Mouse (Mus musculus) lung, embryonic 16.5 days (tissue): Measurements from ENCODE around the gene Bbs9. TPM values are rescaled to one million over a fixed set of nuclear protein-coding genes. Genes with fewer than 3 reads are reported as not detected.

Source experiments
- ATAC-seq: fragments of 200-750 bp; cut with Nextera tagmentation; 2 replicates; pipeline ENCODE4 v1.8.0; 2017; ENCODE audit warnings: low read depth, mild to moderate bottlenecking, moderate library complexity
- H3K27ac ChIP-seq: fragments of 300-500 bp; sonication (generic); 2 replicates; pipeline ENCODE4 v1.5.1; 2014; ENCODE audit warnings: mild to moderate bottlenecking, control low read depth, low read length
- H3K27me3 ChIP-seq: fragments of 300-500 bp; sonication (generic); 2 replicates; pipeline ENCODE4 v1.6.1; 2014; ENCODE audit warnings: low read depth, low read length, mixed read lengths; ENCODE audit not compliant: control insufficient read depth, insufficient read depth
- H3K36me3 ChIP-seq: fragments of 300-500 bp; sonication (generic); 2 replicates; pipeline ENCODE4 v1.6.1; 2014; ENCODE audit warnings: low read length; ENCODE audit not compliant: control insufficient read depth, insufficient read depth
- H3K4me1 ChIP-seq: fragments of 300-500 bp; sonication (generic); replicated peaks from 2 replicates; pipeline ENCODE4 v1.6.1; 2014; ENCODE audit warnings: low read length, mixed read lengths; ENCODE audit not compliant: control insufficient read depth, insufficient read depth
- H3K4me2 ChIP-seq: fragments of 300-500 bp; sonication (generic); 2 replicates; pipeline ENCODE4 v1.6.1; 2014; ENCODE audit warnings: low read depth, low read length, control low read depth
- H3K4me3 ChIP-seq: fragments of 300-500 bp; sonication (generic); 2 replicates; pipeline ENCODE4 v1.5.1; 2014; ENCODE audit warnings: mild to moderate bottlenecking, low read length, control low read depth
- H3K9ac ChIP-seq: fragments of 300-500 bp; sonication (generic); 2 replicates; pipeline ENCODE4 v1.6.1; 2014; ENCODE audit warnings: low read length, control low read depth
- H3K9me3 ChIP-seq: fragments of 300-500 bp; sonication (generic); 2 replicates; pipeline ENCODE4 v1.6.1; 2016; ENCODE audit warnings: low read length; ENCODE audit not compliant: control insufficient read depth
- WGBS: fragments of 180-500 bp; shearing (Covaris S2); extraction: QIAGEN DNeasy Blood & Tissue Kit; methylation state at CpG from one replicate; pipeline ENCODE4 v1.1.7; 2014; 5-methylcytosine and 5-hydroxymethylcytosine counted together
- polyA plus RNA-seq: library from polyadenylated mRNA; unstranded; fragments of >200 nt; fragmentation: Nextera tagmentation; extraction: Ambion mirVana; gene quantifications from 2 replicates; pipeline ENCODE4 v1.2.1, GENCODE M21; 2015

The Bbs9 gene
- polyA plus RNA-seq, 1 experiment from 2014 or later = 16.0 TPM

GRCm38 (mm10) chr9:22505574-22505973 lies 30.1 kb downstream of the Bbs9 start:
- Histone ChIP-seq H3K9ac (no peak overlapping the region), H3K27ac (no peak overlapping the region), H3K27me3 (no peaks in the 10 kb centered on the region), H3K36me3 (no peaks in the 10 kb centered on the region), H3K4me3 (no peak overlapping the region), H3K4me2 (no peak overlapping the region), H3K4me1 (no peaks in the 10 kb centered on the region), H3K9me3 (no peaks in the 10 kb centered on the region)
- 82% methylated on average over 2 of the region's 2 CpGs for WGBS
- no peak for ATAC-seq

- Histone ChIP-seq H3K27me3 (no peaks in the 10 kb centered on the region), H3K4me3 (no peak overlapping the region), H3K9ac (no peak overlapping the region), H3K4me2 (no peak overlapping the region), H3K36me3 (no peaks in the 10 kb centered on the region), H3K27ac (no peak overlapping the region), H3K9me3 (no peaks in the 10 kb centered on the region), H3K4me1 (no peaks in the 10 kb centered on the region)
- 75% methylated on average over 4 of the region's 4 CpGs for WGBS
- no peak for ATAC-seq
Observed at GRCm38 (mm10) chr9:22515076-22515475, 39.6 kb downstream of the Bbs9 start.

- no peaks in the 10 kb centered on the region for H3K36me3 ChIP-seq
- no peaks in the 10 kb centered on the region for H3K27me3 ChIP-seq
- no peaks in the 10 kb centered on the region for H3K4me1 ChIP-seq
- ATAC-seq = peak; percentile 76; the same call in 1 of the 2 replicates
- H3K9ac ChIP-seq = no peak overlapping the region
- H3K9me3 ChIP-seq = no peaks in the 10 kb centered on the region
- H3K4me2 ChIP-seq = no peak overlapping the region
- H3K27ac ChIP-seq = no peak overlapping the region
- no peak overlapping the region for H3K4me3 ChIP-seq
- WGBS = 87% methylated on average over 3 of the region's 3 CpGs
Observed at GRCm38 (mm10) chr9:22518394-22519041, 43.0 kb downstream of the Bbs9 start.

- Histone ChIP-seq H3K27me3 (no peaks in the 10 kb centered on the region), H3K36me3 (no peaks in the 10 kb centered on the region), H3K9me3 (no peaks in the 10 kb centered on the region), H3K4me1 (no peaks in the 10 kb centered on the region), H3K4me3 (no peak overlapping the region), H3K27ac (no peak overlapping the region), H3K4me2 (no peak overlapping the region), H3K9ac (no peak overlapping the region)
- 83% methylated on average over 1 of the region's 1 CpGs for WGBS
- ATAC-seq = no peak
Observed at GRCm38 (mm10) chr9:22523460-22523859, 47.9 kb downstream of the Bbs9 start.

- H3K4me3 ChIP-seq = no peak overlapping the region
- no peak overlapping the region for H3K4me2 ChIP-seq
- ATAC-seq = no peak
- H3K9ac ChIP-seq = no peak overlapping the region
- H3K36me3 ChIP-seq = no peaks in the 10 kb centered on the region
- no peaks in the 10 kb centered on the region for H3K9me3 ChIP-seq
- H3K4me1 ChIP-seq = no peaks in the 10 kb centered on the region
- WGBS = 78% methylated on average over 3 of the region's 3 CpGs
- H3K27ac ChIP-seq = no peak overlapping the region
- no peaks in the 10 kb centered on the region for H3K27me3 ChIP-seq
Observed at GRCm38 (mm10) chr9:22530734-22531489, 55.4 kb downstream of the Bbs9 start.

- H3K4me1 ChIP-seq = no peaks in the 10 kb centered on the region
- no peaks in the 10 kb centered on the region for H3K27me3 ChIP-seq
- no peak overlapping the region for H3K27ac ChIP-seq
- H3K4me3 ChIP-seq = no peak overlapping the region
- no peak overlapping the region for H3K9ac ChIP-seq
- no peaks in the 10 kb centered on the region for H3K36me3 ChIP-seq
- WGBS = 71% methylated on average over 5 of the region's 5 CpGs
- no peak for ATAC-seq
- no peak overlapping the region for H3K4me2 ChIP-seq
- no peaks in the 10 kb centered on the region for H3K9me3 ChIP-seq
Observed at GRCm38 (mm10) chr9:22532112-22532511, 56.6 kb downstream of the Bbs9 start.

GRCm38 (mm10) chr9:22532810-22533447 lies 57.4 kb downstream of the Bbs9 start:
- ATAC-seq = peak; percentile 80
- no peaks in the 10 kb centered on the region for H3K4me1 ChIP-seq
- no peak overlapping the region for H3K9ac ChIP-seq
- no peak overlapping the region for H3K4me2 ChIP-seq
- H3K4me3 ChIP-seq = no peak overlapping the region
- no peaks in the 10 kb centered on the region for H3K27me3 ChIP-seq
- no peaks in the 10 kb centered on the region for H3K36me3 ChIP-seq
- H3K27ac ChIP-seq = no peak overlapping the region
- H3K9me3 ChIP-seq = no peaks in the 10 kb centered on the region
- 48% methylated on average over 9 of the region's 9 CpGs for WGBS

GRCm38 (mm10) chr9:22537767-22538373 lies 62.4 kb downstream of the Bbs9 start:
- ATAC-seq = no peak
- Histone ChIP-seq H3K9ac (no peak overlapping the region), H3K27me3 (no peaks in the 10 kb centered on the region), H3K27ac (no peak overlapping the region), H3K4me1 (no peaks in the 10 kb centered on the region), H3K9me3 (no peaks in the 10 kb centered on the region), H3K4me2 (no peak overlapping the region), H3K36me3 (no peaks in the 10 kb centered on the region), H3K4me3 (no peak overlapping the region)
- 88% methylated on average over 11 of the region's 11 CpGs for WGBS

GRCm38 (mm10) chr9:22539546-22539945 lies 64.0 kb downstream of the Bbs9 start:
- no peak overlapping the region for H3K4me2 ChIP-seq
- no peak overlapping the region for H3K4me3 ChIP-seq
- WGBS = 61% methylated on average over 4 of the region's 4 CpGs
- no peak overlapping the region for H3K27ac ChIP-seq
- no peaks in the 10 kb centered on the region for H3K36me3 ChIP-seq
- ATAC-seq = no peak
- no peaks in the 10 kb centered on the region for H3K4me1 ChIP-seq
- H3K9ac ChIP-seq = no peak overlapping the region
- H3K27me3 ChIP-seq = no peaks in the 10 kb centered on the region
- no peaks in the 10 kb centered on the region for H3K9me3 ChIP-seq
